Mouse (Mus musculus) hindbrain, postnatal 0 days (tissue): ENCODE data around the gene Atp2a3. TPM values are rescaled to one million over a fixed set of nuclear protein-coding genes. Genes with fewer than 3 reads are reported as not detected.

ENCODE experiments used
- ATAC-seq: fragments of 200-750 bp; cut with Nextera tagmentation; 2 replicates; pipeline ENCODE4 v1.8.0; 2017; ENCODE audit warnings: mild to moderate bottlenecking, moderate TSS enrichment, moderate library complexity
- DNase-seq: peaks from one replicate; pipeline ENCODE4 v3.0.0-alpha.2; 2015; ENCODE audit warnings: low spot score
- H3K27ac ChIP-seq: fragments of 300-500 bp; sonication (generic); 2 replicates; pipeline ENCODE4 v1.5.1; 2014; ENCODE audit warnings: mild to moderate bottlenecking
- H3K27me3 ChIP-seq: fragments of 300-500 bp; sonication (generic); 2 replicates; pipeline ENCODE4 v1.6.1; 2014; ENCODE audit warnings: low read length, mixed read lengths; ENCODE audit not compliant: insufficient read depth
- H3K36me3 ChIP-seq: fragments of 300-500 bp; sonication (generic); 2 replicates; pipeline ENCODE4 v1.6.1; 2014; ENCODE audit warnings: low read length, mixed read lengths; ENCODE audit not compliant: insufficient read depth
- H3K4me1 ChIP-seq: fragments of 300-500 bp; sonication (generic); 2 replicates; pipeline ENCODE4 v1.6.1; 2014; ENCODE audit warnings: antibody characterized with exemption, low read length, mixed read lengths; ENCODE audit not compliant: insufficient read depth
- H3K4me2 ChIP-seq: fragments of 300-500 bp; sonication (generic); 2 replicates; pipeline ENCODE4 v1.6.1; 2014; ENCODE audit warnings: low read depth, mild to moderate bottlenecking, low read length, moderate library complexity, mixed read lengths
- H3K4me3 ChIP-seq: fragments of 300-500 bp; sonication (generic); 2 replicates; pipeline ENCODE4 v1.5.1; 2014; ENCODE audit warnings: low read length
- H3K9ac ChIP-seq: fragments of 300-500 bp; sonication (generic); replicated peaks from 2 replicates; pipeline ENCODE4 v1.6.1; 2014; ENCODE audit warnings: mild to moderate bottlenecking, low read length, moderate library complexity, mixed read lengths
- H3K9me3 ChIP-seq: fragments of 300-500 bp; sonication (generic); 2 replicates; pipeline ENCODE4 v1.6.1; 2016; ENCODE audit warnings: low read length, mixed read lengths
- CTCF ChIP-seq: IDR thresholded peaks from 2 replicates; pipeline ENCODE4 v1.5.1; 2016; ENCODE audit warnings: antibody characterized with exemption, control low read depth, low read depth
- WGBS: fragments of 180-500 bp; shearing (Covaris S2); extraction: QIAGEN DNeasy Blood & Tissue Kit; methylation state at CpG from one replicate; pipeline ENCODE4 v1.1.7; 2014; 5-methylcytosine and 5-hydroxymethylcytosine counted together
- microRNA-seq, 2 experiments: library from miRNA; unstranded; fragments of <30 nt; microRNA quantifications; one replicate each; pipeline ENCODE4; 2016
- polyA plus RNA-seq: library from polyadenylated mRNA; unstranded; fragments of >200 nt; fragmentation: Nextera tagmentation; extraction: Ambion mirVana; gene quantifications from 2 replicates; pipeline ENCODE4 v1.2.1, GENCODE M21; 2015
- total RNA-seq: library from RNA; depleted of rRNA; stranded (reverse); fragments of >200 nt; gene quantifications from 2 replicates; pipeline ENCODE4 v1.2.3, GENCODE M21; 2014; rRNA removed

Gene Atp2a3
- total and polyA plus RNA-seq, 2 experiments from 2014 or later = 2.4 TPM

GRCm38 (mm10) chr11:73031536-73031935, 70.6 kb downstream of the Atp2a3 start:
- peak; percentile 47 for DNase-seq
- Histone ChIP-seq H3K9me3 (no peaks in the 10 kb centered on the region), H3K27ac (peak overlapping the region; percentile 70; the same call in 1 of the 2 replicates), H3K27me3 (no peaks in the 10 kb centered on the region), H3K4me2 (no peak overlapping the region), H3K36me3 (peaks cover 9% of the 10 kb centered on the region; the same call in 1 of the 2 replicates), H3K9ac (0 out of 2 replicates have a peak overlapping the region, but pooled peaks have one; percentile 22), H3K4me1 (no peaks in the 10 kb centered on the region), H3K4me3 (no peak overlapping the region)
- no peak for ATAC-seq
- no peak for TF ChIP-seq CTCF
- WGBS = 45% methylated on average over 5 of the region's 5 CpGs

- Histone ChIP-seq H3K4me1 (no peaks in the 10 kb centered on the region), H3K4me2 (no peak overlapping the region), H3K27ac (no peak overlapping the region), H3K9me3 (no peaks in the 10 kb centered on the region), H3K4me3 (no peak overlapping the region), H3K9ac (no peak overlapping the region), H3K36me3 (peaks cover 30% of the 10 kb centered on the region; the same call in 1 of the 2 replicates), H3K27me3 (no peaks in the 10 kb centered on the region)
- ATAC-seq (no peak), DNase-seq (no peak)
- 84% methylated on average over 7 of the region's 7 CpGs for WGBS
- no peak for TF ChIP-seq CTCF
Measured at GRCm38 (mm10) chr11:73036077-73036476, 75.1 kb downstream of the Atp2a3 start.

- no peak overlapping the region for H3K4me2 ChIP-seq
- DNase-seq (no peak), ATAC-seq (no peak)
- H3K4me3 ChIP-seq = no peak overlapping the region
- no peaks in the 10 kb centered on the region for H3K4me1 ChIP-seq
- H3K27ac ChIP-seq = no peak overlapping the region
- H3K9me3 ChIP-seq = no peaks in the 10 kb centered on the region
- no peak overlapping the region for H3K9ac ChIP-seq
- 63% methylated on average over 6 of the region's 6 CpGs for WGBS
- no peak for TF ChIP-seq CTCF
- no peaks in the 10 kb centered on the region for H3K27me3 ChIP-seq
- peaks cover 32% of the 10 kb centered on the region; the same call in 1 of the 2 replicates for H3K36me3 ChIP-seq
Measured at GRCm38 (mm10) chr11:73036889-73037288, 75.9 kb downstream of the Atp2a3 start.

GRCm38 (mm10) chr11:73037691-73038090, 76.7 kb downstream of the Atp2a3 start:
- DNase-seq = no peak
- no peak for TF ChIP-seq CTCF
- Histone ChIP-seq H3K4me1 (no peaks in the 10 kb centered on the region), H3K4me3 (no peak overlapping the region), H3K9ac (no peak overlapping the region), H3K36me3 (peaks cover 32% of the 10 kb centered on the region; the same call in 1 of the 2 replicates), H3K4me2 (no peak overlapping the region), H3K9me3 (no peaks in the 10 kb centered on the region), H3K27me3 (no peaks in the 10 kb centered on the region), H3K27ac (no peak overlapping the region)
- WGBS = 87% methylated on average over 3 of the region's 3 CpGs
- ATAC-seq = no peak

GRCm38 (mm10) chr11:73039102-73039799, 78.3 kb downstream of the Atp2a3 start:
- WGBS = 63% methylated on average over 9 of the region's 9 CpGs
- Histone ChIP-seq H3K36me3 (peaks cover 28% of the 10 kb centered on the region; the same call in 1 of the 2 replicates), H3K27ac (no peak overlapping the region), H3K9me3 (no peaks in the 10 kb centered on the region), H3K4me2 (no peak overlapping the region), H3K4me1 (no peaks in the 10 kb centered on the region), H3K27me3 (no peaks in the 10 kb centered on the region), H3K4me3 (no peak overlapping the region), H3K9ac (no peak overlapping the region)
- ATAC-seq (peak; percentile 75), DNase-seq (peak; percentile 86)
- peak; percentile 89 for TF ChIP-seq CTCF

Small RNA genes within 50 kb of the gene (microRNA-seq; reads per million reads assigned to microRNA genes)
- 0 reads per million in 2 experiments for gene Gm44467

Other genes with a start within 250 kb of the Atp2a3 start
- gene Cyb5d2, start 165.0 kb upstream of the Atp2a3 start, total RNA-seq = 10.9 and 11.8 TPM in 2 replicates
- 8.6 and 8.7 TPM in 2 replicates for gene Cyb5d2, start 165.0 kb upstream of the Atp2a3 start, polyA plus RNA-seq
- 37.1 and 43.2 TPM in 2 replicates for gene Zzef1, start 164.9 kb upstream of the Atp2a3 start, total RNA-seq
- 9.4 and 10.5 TPM in 2 replicates for gene Zzef1, start 164.9 kb upstream of the Atp2a3 start, polyA plus RNA-seq
- gene P2rx1, start 37.9 kb downstream of the Atp2a3 start, total RNA-seq = 0.32 and 1.3 TPM in 2 replicates
- gene P2rx1, start 37.9 kb downstream of the Atp2a3 start, polyA plus RNA-seq = 0.45 and 0.60 TPM in 2 replicates
- 27.4 and 32.5 TPM in 2 replicates for gene Camkk1, start 57.8 kb downstream of the Atp2a3 start, total RNA-seq
- gene Camkk1, start 57.8 kb downstream of the Atp2a3 start, polyA plus RNA-seq = 26.5 and 26.7 TPM in 2 replicates
- 5.2 and 6.9 TPM in 2 replicates for gene Ncbp3, start 86.6 kb downstream of the Atp2a3 start, total RNA-seq
- gene Ncbp3, start 86.6 kb downstream of the Atp2a3 start, polyA plus RNA-seq = 7.3 and 7.7 TPM in 2 replicates
- gene Itgae, start 129.4 kb downstream of the Atp2a3 start, total RNA-seq = 0.16 and 0.18 TPM in 2 replicates
- gene Itgae, start 129.4 kb downstream of the Atp2a3 start, polyA plus RNA-seq = 0.14 and 0.31 TPM in 2 replicates
- 1.8 and 3.3 TPM in 2 replicates for gene Haspin, start 177.1 kb downstream of the Atp2a3 start, total RNA-seq
- gene Haspin, start 177.1 kb downstream of the Atp2a3 start, polyA plus RNA-seq = 2.4 and 3.4 TPM in 2 replicates
- gene P2rx5, start 199.3 kb downstream of the Atp2a3 start, total RNA-seq = 1.2 and 3.5 TPM in 2 replicates
- gene P2rx5, start 199.3 kb downstream of the Atp2a3 start, polyA plus RNA-seq = 0.48 and 0.97 TPM in 2 replicates
- gene Emc6, start 215.9 kb downstream of the Atp2a3 start, total RNA-seq = 113 and 156 TPM in 2 replicates
- 188 and 191 TPM in 2 replicates for gene Emc6, start 215.9 kb downstream of the Atp2a3 start, polyA plus RNA-seq
- 34.7 and 46.4 TPM in 2 replicates for gene Tax1bp3, start 215.9 kb downstream of the Atp2a3 start, total RNA-seq
- gene Tax1bp3, start 215.9 kb downstream of the Atp2a3 start, polyA plus RNA-seq = 95.7 and 97.7 TPM in 2 replicates
- gene Ctns, start 237.9 kb downstream of the Atp2a3 start, total RNA-seq = 20.2 and 20.9 TPM in 2 replicates
- 13.0 and 14.0 TPM in 2 replicates for gene Ctns, start 237.9 kb downstream of the Atp2a3 start, polyA plus RNA-seq
- gene Shpk, start 238.3 kb downstream of the Atp2a3 start, total RNA-seq = 2.2 and 3.4 TPM in 2 replicates
- gene Shpk, start 238.3 kb downstream of the Atp2a3 start, polyA plus RNA-seq = 2.2 and 2.8 TPM in 2 replicates